12 mouse cellular contexts compared by ENCODE assay signal in the genomic region with DNA sequence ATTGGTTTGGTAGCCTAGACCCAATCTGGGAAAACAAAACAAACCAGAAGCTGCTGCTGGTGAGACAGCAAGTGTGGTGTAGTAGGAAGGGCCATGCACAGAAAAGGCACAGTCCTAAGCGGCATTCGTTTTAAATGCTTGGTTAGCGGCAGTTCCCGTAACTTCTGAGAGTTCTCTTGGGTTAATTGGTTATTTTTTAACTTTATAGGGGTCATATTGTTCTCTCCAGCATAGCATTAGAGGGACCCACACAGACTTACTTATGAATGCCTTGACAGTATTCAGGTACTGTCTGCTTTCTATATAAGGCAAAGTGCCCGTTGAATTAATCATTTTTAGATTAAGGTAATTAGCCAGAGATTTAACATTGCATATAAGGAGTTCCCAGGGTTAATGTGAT. TPM values are rescaled to one million over a fixed set of nuclear protein-coding genes. Genes with fewer than 3 reads are reported as not detected.
"Had no signal": no experiment of that assay in that cellular context is flagged by ENCODE, and none has a peak within 500 bp of the region (broad histone marks: within the 10 kb centered on the region; RNA-seq: fewer than 3 reads in every experiment).

No protein-coding gene starts in this region.

- H3K27me3 ChIP-seq: limb, embryonic 12.5 days; liver, embryonic 13.5 days; lung, embryonic 15.5 days; midbrain, embryonic 13.5 days had no signal

- H3K4me2 ChIP-seq: limb, embryonic 12.5 days; liver, embryonic 13.5 days; lung, embryonic 15.5 days; midbrain, embryonic 13.5 days had no signal

- H3K27ac ChIP-seq: limb, embryonic 12.5 days; liver, embryonic 13.5 days; lung, embryonic 15.5 days; macrophage; midbrain, embryonic 13.5 days had no signal

- DNase-seq: layer of hippocampus, adult 9-11 months; liver; liver, embryonic 13.5 days; liver, postnatal 0 days; lung, postnatal 14 days; right cerebral cortex, postnatal 14 days; thymus, postnatal 4 days had no signal

- ATAC-seq: intestine, embryonic 16.5 days; liver, postnatal 0 days; midbrain, embryonic 13.5 days had no signal

- H3K36me3 ChIP-seq: limb, embryonic 12.5 days; liver, embryonic 13.5 days; lung, embryonic 15.5 days; midbrain, embryonic 13.5 days had no signal

- H3K4me1 ChIP-seq: limb, embryonic 12.5 days; liver, embryonic 13.5 days; lung, embryonic 15.5 days; midbrain, embryonic 13.5 days had no signal

- H3K4me3 ChIP-seq: limb, embryonic 12.5 days; liver, embryonic 13.5 days; lung, embryonic 15.5 days; midbrain, embryonic 13.5 days had no signal

- H3K9ac ChIP-seq: limb, embryonic 12.5 days; liver, embryonic 13.5 days; liver, postnatal 0 days; lung, embryonic 15.5 days; midbrain, embryonic 13.5 days had no signal

- H3K9me3 ChIP-seq: limb, embryonic 12.5 days; liver, embryonic 13.5 days; lung, embryonic 15.5 days; midbrain, embryonic 13.5 days had no signal

RNA-seq across cellular contexts. Expression of a gene that starts 35.5 kb away (rescaled TPM):
- polyA plus RNA-seq: macrophage had no signal
